Comparison of ENCODE assay signal across 8 mouse cellular contexts in the genomic region with DNA sequence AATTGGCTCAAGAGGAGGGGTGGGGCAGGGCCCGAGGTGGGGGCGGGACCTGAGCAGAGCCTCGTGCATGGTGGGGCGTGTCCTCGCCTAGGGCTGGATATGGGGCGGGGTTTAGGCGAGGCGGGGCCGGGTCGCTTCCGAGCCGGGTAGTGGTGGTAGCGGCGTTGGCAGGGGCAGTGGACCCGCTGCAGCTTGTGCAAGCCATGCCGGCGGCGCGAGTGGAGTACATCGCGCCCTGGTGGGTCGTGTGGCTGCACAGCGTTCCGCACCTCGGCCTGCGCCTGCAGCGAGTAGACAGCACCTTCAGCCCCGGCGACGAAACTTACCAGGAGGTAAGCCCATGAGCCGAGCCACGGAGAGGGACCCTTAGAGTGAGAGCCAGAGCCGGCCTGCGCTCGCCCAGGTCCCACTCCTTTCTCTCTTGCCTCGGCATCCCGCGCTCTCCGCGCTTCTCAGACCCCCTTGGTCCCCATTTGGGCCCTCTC. TPM values are rescaled to one million over a fixed set of nuclear protein-coding genes. Genes with fewer than 3 reads are reported as not detected.
DNase-seq lines count a peak whose midpoint lies in the region; ATAC-seq lines count a peak whose summit lies in the region.

TSS of gene Ttyh2 (plus strand) at position 91 of the 485 bp plus-strand sequence.

- 0% methylated on average over 40 of the region's 40 CpGs for WGBS in hindbrain, embryonic 12.5 days

- ATAC-seq in hindbrain, embryonic 12.5 days (ENCODE audit: low FRiP score): peak; percentile 83

- H3K36me3 ChIP-seq in hindbrain, embryonic 12.5 days: peaks cover 35% of the 10 kb centered on the region

- H3K27me3 ChIP-seq in hindbrain, embryonic 12.5 days: 0 out of 2 replicates have a peak, but pooled peaks cover 13% of the 10 kb centered on the region

- no peaks in the 10 kb centered on the region for H3K9me3 ChIP-seq in hindbrain, embryonic 12.5 days (replicated peaks)

- H3K27ac ChIP-seq in hindbrain, embryonic 12.5 days: 0 out of 2 replicates have a peak within 1 kb of the TSS, but pooled peaks have one; percentile 44

- H3K4me3 ChIP-seq in hindbrain, embryonic 12.5 days: peak within 1 kb of the TSS; percentile 53

- H3K4me2 ChIP-seq in hindbrain, embryonic 12.5 days (replicated peaks): peak within 1 kb of the TSS; percentile 88

- H3K4me1 ChIP-seq in hindbrain, embryonic 12.5 days: peaks cover 48% of the 10 kb centered on the region

- DNase-seq in ZHBTc4 (ENCODE audit: low read depth, low spot score): peak; percentile 96
- DNase-seq in cerebellum, postnatal 10 days: peak; percentile 92 to 96
- DNase-seq in frontal cortex, adult 2 months (ENCODE audit: extremely low spot score in 1 of 2, low spot score in 1 of 2): peak in 1 of 2 experiments; percentile 60
- peak; percentile 34 to 53 for DNase-seq in layer of hippocampus, postnatal 25 days (ENCODE audit: extremely low spot score in 1 of 2, low spot score in 1 of 2)
- peak; percentile 91 for DNase-seq in lung, postnatal 36 days
- DNase-seq in right cerebral cortex, adult 18-20 months: peak; percentile 73
- peak; percentile 74 for DNase-seq in urinary bladder, postnatal 25 days (ENCODE audit: low spot score)

- H3K9ac ChIP-seq in hindbrain, embryonic 12.5 days: peak within 1 kb of the TSS; percentile 56

RNA-seq across cellular contexts. Expression of gene Ttyh2, which starts in this region (rescaled TPM):
- polyA plus RNA-seq in frontal cortex, adult 2 months (2012; rRNA removed): 19.0 and 20.1 TPM in 2 replicates
- polyA plus RNA-seq in hindbrain, embryonic 12.5 days (2016; fragmentation: Nextera tagmentation; extraction: Ambion mirVana): 18.0 and 23.8 TPM in 2 replicates
- total RNA-seq in layer of hippocampus, postnatal 25 days (2021): 10 to 100 TPM; 28.8 to 34.0 TPM
